Mouse (Mus musculus) lung, adult 2 months (tissue): Measurements from ENCODE around the gene Gnai1.

Source experiments
- CTCF ChIP-seq: fragments of 200-500 bp; IDR thresholded peaks from 2 replicates; pipeline ENCODE4 v1.5.1; 2011; ENCODE audit warnings: mild to moderate bottlenecking, low read length, control low read depth; ENCODE audit not compliant: insufficient read depth
- POLR2A ChIP-seq: fragments of 200-500 bp; IDR thresholded peaks from 2 replicates; pipeline ENCODE4 v1.6.1; 2011; ENCODE audit warnings: low read depth, mild to moderate bottlenecking, control low read depth, low read length, borderline replicate concordance; ENCODE audit errors: extremely low read depth

- no peak for TF ChIP-seq CTCF
- no peak for TF ChIP-seq POLR2A
These were observed 38.5 kb downstream of the Gnai1 start for GRCm38 (mm10) chr5:18321661-18322060.
